Mouse (Mus musculus) liver, embryonic 14.5 days (tissue): ENCODE measurements around the gene Lrmda. TPM values are rescaled to one million over a fixed set of nuclear protein-coding genes. Genes with fewer than 3 reads are reported as not detected.

Source experiments
- ATAC-seq: fragments of 200-750 bp; cut with Nextera tagmentation; 2 replicates; pipeline ENCODE4 v1.8.0; 2017; ENCODE audit warnings: moderate number of reproducible peaks, mild to moderate bottlenecking, moderate library complexity; ENCODE audit not compliant: insufficient read depth
- DNase-seq, 3 experiments: peaks; one replicate each; pipeline ENCODE4 v3.0.0-alpha.2; 2012 to 2013; ENCODE audit warnings: low read depth in 3 of 3, low spot score in 3 of 3
- H3K27ac ChIP-seq: fragments of 300-500 bp; sonication (generic); 2 replicates; pipeline ENCODE4 v1.5.1; 2014; ENCODE audit warnings: moderate library complexity, mild to moderate bottlenecking, control low read depth, inconsistent platforms
- H3K27me3 ChIP-seq: fragments of 300-500 bp; sonication (generic); 2 replicates; pipeline ENCODE4 v1.6.1; 2014; ENCODE audit warnings: mild to moderate bottlenecking, low read length, moderate library complexity; ENCODE audit not compliant: control insufficient read depth, insufficient read depth
- H3K36me3 ChIP-seq: fragments of 300-500 bp; sonication (generic); replicated peaks from 2 replicates; pipeline ENCODE4 v1.6.1; 2014; ENCODE audit warnings: low read depth; ENCODE audit not compliant: control insufficient read depth, insufficient read depth
- H3K4me1 ChIP-seq, 2 experiments: fragments of 200-500 bp in 1 of 2; fragments of 300-500 bp in 1 of 2; sonication (generic) in 1 of 2; replicated peaks; 2 replicates each; pipeline ENCODE4 v1.6.1; 2012 to 2014; ENCODE audit warnings: antibody characterized with exemption in 1 of 2, inconsistent platforms in 1 of 2, low read length in 1 of 2; ENCODE audit not compliant: control insufficient read depth in 2 of 2, insufficient read depth in 2 of 2
- H3K4me2 ChIP-seq: fragments of 300-500 bp; sonication (generic); 2 replicates; pipeline ENCODE4 v1.6.1; 2014; ENCODE audit warnings: low read depth, mild to moderate bottlenecking, control low read depth, moderate library complexity
- H3K4me3 ChIP-seq, 2 experiments: fragments of 200-500 bp in 1 of 2; fragments of 300-500 bp in 1 of 2; sonication (generic) in 1 of 2; 2 replicates each; pipeline ENCODE4 v1.5.1; 2012 to 2014; ENCODE audit warnings: low read depth in 2 of 2, low read length in 2 of 2, mild to moderate bottlenecking in 2 of 2, control low read depth in 1 of 2, inconsistent platforms in 1 of 2, moderate library complexity in 1 of 2; ENCODE audit not compliant: insufficient read depth in 1 of 2
- H3K9ac ChIP-seq: fragments of 300-500 bp; sonication (generic); replicated peaks from 2 replicates; pipeline ENCODE4 v1.6.1; 2014; ENCODE audit warnings: mild to moderate bottlenecking, control low read depth, moderate library complexity
- H3K9me3 ChIP-seq: fragments of 300-500 bp; sonication (generic); 2 replicates; pipeline ENCODE4 v1.6.1; 2016; ENCODE audit warnings: low read length, mixed read lengths; ENCODE audit not compliant: control insufficient read depth
- CTCF ChIP-seq: IDR thresholded peaks from 2 replicates; pipeline ENCODE4 v1.5.1; 2016; ENCODE audit warnings: antibody characterized with exemption, low read depth, control low read depth
- EP300 ChIP-seq: IDR thresholded peaks from 2 replicates; pipeline ENCODE4 v1.6.1; 2016; ENCODE audit warnings: antibody characterized with exemption, low read depth
- WGBS: fragments of 180-500 bp; shearing (Covaris S2); extraction: QIAGEN DNeasy Blood & Tissue Kit; methylation state at CpG from one replicate; pipeline ENCODE4 v1.1.7; 2014; ENCODE audit not compliant: insufficient replicate concordance; 5-methylcytosine and 5-hydroxymethylcytosine counted together
- polyA plus RNA-seq, 2 experiments: library from polyadenylated mRNA; depleted of rRNA in 1 of 2; stranded (reverse) in 1 of 2; unstranded in 1 of 2; fragments of >200 nt; fragmentation: Nextera tagmentation in 1 of 2; extraction: Ambion mirVana in 1 of 2; gene quantifications; 2 replicates each; pipeline versions ENCODE4 v1.2.1 to v1.2.3; 2012 to 2014

Gene Lrmda
- polyA plus RNA-seq, 2 experiments = 0.18 to 0.22 TPM

GRCm38 (mm10) chr14:21986733-21987659 is 32.5 kb upstream of the Lrmda start:
- H3K27me3 ChIP-seq = peaks cover 97% of the 10 kb centered on the region
- TF ChIP-seq CTCF = no peak
- no peak for TF ChIP-seq EP300
- peak overlapping the region; percentile 56 for H3K4me2 ChIP-seq
- H3K4me1 ChIP-seq = no peaks in the 10 kb centered on the region
- DNase-seq = no peak
- no peaks in the 10 kb centered on the region for H3K9me3 ChIP-seq
- H3K36me3 ChIP-seq = no peaks in the 10 kb centered on the region
- peak overlapping the region; percentile 43 to 50 for H3K4me3 ChIP-seq
- no peak for ATAC-seq
- WGBS = 1% methylated on average over 50 of the region's 61 CpGs
- no peak overlapping the region for H3K27ac ChIP-seq
- H3K9ac ChIP-seq = no peak overlapping the region

- TF ChIP-seq CTCF (no peak), EP300 (no peak)
- Histone ChIP-seq H3K4me2 (peak overlapping the region; percentile 56), H3K4me3 (peak overlapping the region; percentile 19 to 50), H3K27ac (no peak overlapping the region), H3K9ac (no peak overlapping the region), H3K36me3 (no peaks in the 10 kb centered on the region), H3K4me1 (no peaks in the 10 kb centered on the region), H3K9me3 (no peaks in the 10 kb centered on the region), H3K27me3 (peaks cover 97% of the 10 kb centered on the region)
- DNase-seq (peak in 1 of 3 experiments; percentile 28), ATAC-seq (peak; percentile 44)
- under 1% methylated on average over 71 of the region's 74 CpGs for WGBS
Observed at GRCm38 (mm10) chr14:21987660-21988576, 31.6 kb upstream of the Lrmda start.

DNA sequence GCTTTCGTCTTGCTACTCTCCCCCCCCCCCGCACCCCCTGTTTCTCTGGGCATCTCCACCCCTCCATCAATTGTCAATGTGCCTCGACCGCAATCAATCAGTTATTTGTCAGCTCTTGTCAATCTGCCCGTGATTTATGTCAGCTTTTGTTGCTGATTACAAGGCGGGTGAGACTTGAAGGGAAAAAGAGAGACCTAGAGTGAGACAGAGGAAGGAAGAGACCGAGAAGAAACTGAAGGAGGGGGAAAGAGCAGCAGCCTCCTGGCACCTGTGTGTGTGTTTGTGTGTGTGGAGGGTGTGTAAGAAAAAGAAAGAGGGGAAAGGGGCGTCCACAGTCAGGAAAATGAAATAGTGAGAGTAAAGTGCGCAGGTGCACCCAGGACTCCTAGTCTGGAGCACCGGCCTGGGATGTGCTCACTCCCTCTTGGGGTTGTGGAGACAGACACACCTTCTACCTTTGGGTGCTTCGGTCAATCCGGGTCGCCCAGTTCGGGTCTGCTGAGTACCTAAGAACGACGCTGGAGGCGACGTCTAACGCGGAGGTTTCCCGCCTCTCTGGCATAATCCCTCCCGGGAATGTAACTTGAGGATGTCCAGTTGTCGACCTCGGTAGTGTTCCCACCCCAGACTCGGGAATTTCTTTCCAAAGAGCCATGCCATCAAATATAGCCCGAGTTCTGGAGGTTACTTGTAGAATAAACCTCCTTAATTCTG is 30.8 kb upstream of the Lrmda start:
- no peak for DNase-seq
- Histone ChIP-seq H3K4me2 (peak overlapping the region; percentile 56), H3K9ac (no peak overlapping the region), H3K27me3 (peaks cover 97% of the 10 kb centered on the region), H3K27ac (no peak overlapping the region), H3K9me3 (no peaks in the 10 kb centered on the region), H3K4me1 (no peaks in the 10 kb centered on the region), H3K36me3 (no peaks in the 10 kb centered on the region), H3K4me3 (no peak overlapping the region)
- 1% methylated on average over 26 of the region's 26 CpGs for WGBS
- TF ChIP-seq EP300 (no peak), CTCF (no peak)
- no peak for ATAC-seq

- DNase-seq (no peak), ATAC-seq (no peak)
- Histone ChIP-seq H3K9ac (no peak within 1 kb of the TSS), H3K27ac (no peak within 1 kb of the TSS), H3K4me1 (no peaks in the 10 kb centered on the region), H3K4me2 (peak within 1 kb of the TSS; percentile 56), H3K36me3 (no peaks in the 10 kb centered on the region), H3K27me3 (peaks cover 100% of the 10 kb centered on the region), H3K4me3 (0 out of 4 replicates have a peak within 1 kb of the TSS, but pooled peaks of 1 of the 2 experiments have one; percentile 5), H3K9me3 (no peaks in the 10 kb centered on the region)
- WGBS = under 1% methylated on average over 37 of the region's 37 CpGs
- no peak for TF ChIP-seq EP300
- TF ChIP-seq CTCF = no peak
Observed at GRCm38 (mm10) chr14:21989291-21989913, 30.1 kb upstream of the Lrmda start, which contains the start of gene Zfp503. Gene Zfp503 (minus strand): TSS chr14:21989601.
